Mouse (Mus musculus): Measurements from ENCODE around the gene Tmem182. TPM values are rescaled to one million over a fixed set of nuclear protein-coding genes. Genes with fewer than 3 reads are reported as not detected.

Tmem182 gene
- polyA plus RNA-seq, 1 experiment from 2014 or later = 0.11 TPM

DNA sequence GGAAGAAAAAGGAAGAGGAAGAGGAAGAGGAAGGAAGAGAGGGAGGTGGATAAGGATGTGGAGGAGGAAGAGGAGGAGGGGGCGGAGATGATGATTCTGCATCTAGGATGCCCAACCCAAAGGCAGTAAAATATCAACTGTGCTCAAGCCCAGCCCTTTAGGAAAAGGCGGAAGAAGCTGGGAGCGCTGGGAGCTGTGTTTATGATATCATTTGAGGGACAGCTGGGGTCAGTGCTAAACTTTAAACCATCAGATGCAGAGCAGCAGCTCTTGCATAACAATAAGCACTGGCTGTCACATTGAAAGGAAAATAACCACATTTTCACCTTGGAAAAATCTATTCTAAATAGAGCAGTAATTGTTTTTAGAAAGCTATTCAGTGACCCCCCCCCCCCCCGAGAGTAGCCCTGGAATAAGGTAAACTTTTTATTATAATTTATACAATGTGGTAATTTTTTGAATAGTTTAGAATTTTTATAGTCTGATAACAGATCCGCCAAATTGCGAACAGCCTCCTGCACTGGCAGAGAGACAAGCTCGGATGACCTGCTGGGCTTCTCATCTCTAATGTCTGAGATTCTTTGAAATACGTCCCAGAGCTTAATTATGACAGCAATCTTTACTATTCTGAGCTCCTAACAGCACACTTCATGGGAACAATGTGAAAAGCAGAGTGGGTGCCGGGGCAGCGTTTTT lies 68.5 kb downstream of the Tmem182 start:
- no peak for ATAC-seq
- no peaks in the 10 kb centered on the region for H3K36me3 ChIP-seq (ENCODE audit: control insufficient read depth, insufficient read depth, low read length)
- no peaks in the 10 kb centered on the region for H3K9me3 ChIP-seq (ENCODE audit: control insufficient read depth, low read length)
- 51% methylated on average over 10 of the region's 10 CpGs for WGBS
- no peak overlapping the region for H3K4me3 ChIP-seq (ENCODE audit: low read length)
- H3K27me3 ChIP-seq (replicated peaks; ENCODE audit: control insufficient read depth, insufficient read depth, low read length) = no peaks in the 10 kb centered on the region
- H3K27ac ChIP-seq (ENCODE audit: low read depth, low read length) = no peak overlapping the region
- H3K4me2 ChIP-seq (ENCODE audit: low read length) = peak overlapping the region; percentile 30; the same call in 1 of the 2 replicates
- H3K4me1 ChIP-seq (ENCODE audit: control insufficient read depth, insufficient read depth, low read depth, low read length) = no peaks in the 10 kb centered on the region
- H3K9ac ChIP-seq (ENCODE audit: low read depth, low read length) = no peak overlapping the region

DNA sequence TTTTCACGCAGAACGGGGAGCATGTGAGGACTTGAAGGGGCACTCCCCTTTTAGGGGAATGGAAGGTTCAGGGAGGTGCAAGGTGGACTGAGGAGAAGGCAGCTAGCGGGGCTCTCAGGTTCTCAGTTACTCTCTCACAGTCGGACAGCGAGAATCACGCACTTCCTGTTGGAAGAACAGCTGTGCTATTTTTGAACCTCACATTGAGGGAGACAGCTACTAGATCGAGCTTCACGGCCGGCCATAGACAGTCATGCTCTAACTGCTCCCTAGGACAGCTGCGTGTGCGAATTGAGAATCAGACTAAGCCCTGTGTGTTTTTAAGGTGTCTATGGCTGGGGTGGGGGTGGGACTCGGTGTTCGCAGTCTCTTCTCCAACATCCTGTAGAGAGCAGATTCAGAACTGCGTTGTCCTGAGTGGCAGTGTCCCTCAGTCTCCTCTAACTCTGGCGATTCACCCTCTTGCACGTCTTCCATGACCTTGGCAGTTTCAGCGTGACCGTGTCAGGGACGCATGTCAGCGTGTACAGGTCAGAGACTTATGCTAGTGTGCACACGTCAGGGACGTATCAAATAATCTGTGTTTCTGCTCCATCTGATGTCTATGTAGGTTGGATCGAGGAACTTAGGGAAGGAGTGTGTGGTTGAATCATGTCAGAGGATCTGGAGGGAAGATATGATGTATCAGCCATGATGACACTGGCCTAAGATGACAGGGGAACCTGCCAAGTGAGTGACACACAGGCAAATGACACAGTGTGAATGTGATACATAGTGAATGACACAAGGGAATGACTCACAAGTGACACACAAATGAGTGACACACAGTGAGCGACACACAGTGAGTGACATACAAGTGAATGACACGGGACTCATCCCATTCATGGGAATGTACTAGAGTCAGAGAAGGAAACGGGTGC lies 69.3 kb downstream of the Tmem182 start:
- 84% methylated on average over 26 of the region's 26 CpGs for WGBS
- Histone ChIP-seq H3K9ac (ENCODE audit: low read depth, low read length) (no peak overlapping the region), H3K27me3 (replicated peaks; ENCODE audit: control insufficient read depth, insufficient read depth, low read length) (no peaks in the 10 kb centered on the region), H3K4me2 (ENCODE audit: low read length) (peak overlapping the region; percentile 30; the same call in 1 of the 2 replicates), H3K4me3 (ENCODE audit: low read length) (no peak overlapping the region), H3K36me3 (ENCODE audit: control insufficient read depth, insufficient read depth, low read length) (no peaks in the 10 kb centered on the region), H3K9me3 (ENCODE audit: control insufficient read depth, low read length) (no peaks in the 10 kb centered on the region), H3K27ac (ENCODE audit: low read depth, low read length) (no peak overlapping the region), H3K4me1 (ENCODE audit: control insufficient read depth, insufficient read depth, low read depth, low read length) (no peaks in the 10 kb centered on the region)
- ATAC-seq = no peak

DNA sequence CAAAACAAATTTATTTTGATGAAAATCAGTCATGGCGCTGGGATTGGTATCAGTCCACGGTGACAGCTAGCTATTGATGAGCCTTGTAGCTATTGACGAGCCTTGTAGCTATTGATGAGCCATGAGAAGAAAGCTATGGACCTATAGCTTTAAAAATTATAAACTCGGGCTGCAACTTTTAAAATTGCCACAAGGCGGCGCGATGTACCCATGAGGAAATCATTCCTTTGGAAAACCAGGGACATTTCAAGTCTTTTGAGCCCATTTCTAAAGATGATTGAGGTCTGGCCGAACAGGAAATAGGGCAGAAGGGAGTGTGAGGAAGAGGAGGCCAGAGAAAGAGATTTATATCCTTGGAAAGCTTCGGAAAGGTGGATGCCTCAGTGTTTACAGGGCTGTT lies 73.7 kb downstream of the Tmem182 start:
- Histone ChIP-seq H3K9me3 (ENCODE audit: control insufficient read depth, low read length) (no peaks in the 10 kb centered on the region), H3K36me3 (ENCODE audit: control insufficient read depth, insufficient read depth, low read length) (no peaks in the 10 kb centered on the region), H3K27ac (ENCODE audit: low read depth, low read length) (no peak overlapping the region), H3K4me3 (ENCODE audit: low read length) (no peak overlapping the region), H3K4me2 (ENCODE audit: low read length) (no peak overlapping the region), H3K27me3 (replicated peaks; ENCODE audit: control insufficient read depth, insufficient read depth, low read length) (no peaks in the 10 kb centered on the region), H3K4me1 (ENCODE audit: control insufficient read depth, insufficient read depth, low read depth, low read length) (no peaks in the 10 kb centered on the region), H3K9ac (ENCODE audit: low read depth, low read length) (no peak overlapping the region)
- ATAC-seq = peak; percentile 21; the same call in 1 of the 2 replicates
- 16% methylated on average over 9 of the region's 9 CpGs for WGBS

DNA sequence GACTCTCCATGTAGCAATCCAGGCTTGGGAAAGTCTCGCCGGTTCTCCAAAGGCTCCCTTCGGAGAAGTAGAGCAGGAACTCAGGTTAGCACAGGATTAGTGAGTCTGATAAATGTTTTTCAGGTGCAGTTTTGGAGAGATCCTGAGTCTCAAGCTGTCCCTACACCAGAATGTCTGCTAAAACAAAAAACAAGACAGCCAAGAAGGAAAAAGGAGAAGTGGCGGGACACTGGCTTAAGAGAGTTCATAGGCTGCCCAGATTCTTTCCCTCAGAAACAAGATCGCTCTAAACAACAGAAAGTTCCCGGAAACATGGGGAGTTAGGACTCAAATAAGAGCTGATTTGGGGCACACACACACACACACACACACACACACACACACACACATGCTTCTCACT lies 74.1 kb downstream of the Tmem182 start:
- H3K4me1 ChIP-seq (ENCODE audit: control insufficient read depth, insufficient read depth, low read depth, low read length) = no peaks in the 10 kb centered on the region
- H3K27ac ChIP-seq (ENCODE audit: low read depth, low read length) = no peak overlapping the region
- H3K4me3 ChIP-seq (ENCODE audit: low read length) = no peak overlapping the region
- no peaks in the 10 kb centered on the region for H3K9me3 ChIP-seq (ENCODE audit: control insufficient read depth, low read length)
- WGBS = 72% methylated on average over 6 of the region's 6 CpGs
- no peak for ATAC-seq
- H3K36me3 ChIP-seq (ENCODE audit: control insufficient read depth, insufficient read depth, low read length) = no peaks in the 10 kb centered on the region
- no peaks in the 10 kb centered on the region for H3K27me3 ChIP-seq (replicated peaks; ENCODE audit: control insufficient read depth, insufficient read depth, low read length)
- H3K4me2 ChIP-seq (ENCODE audit: low read length) = no peak overlapping the region
- H3K9ac ChIP-seq (ENCODE audit: low read depth, low read length) = no peak overlapping the region

DNA sequence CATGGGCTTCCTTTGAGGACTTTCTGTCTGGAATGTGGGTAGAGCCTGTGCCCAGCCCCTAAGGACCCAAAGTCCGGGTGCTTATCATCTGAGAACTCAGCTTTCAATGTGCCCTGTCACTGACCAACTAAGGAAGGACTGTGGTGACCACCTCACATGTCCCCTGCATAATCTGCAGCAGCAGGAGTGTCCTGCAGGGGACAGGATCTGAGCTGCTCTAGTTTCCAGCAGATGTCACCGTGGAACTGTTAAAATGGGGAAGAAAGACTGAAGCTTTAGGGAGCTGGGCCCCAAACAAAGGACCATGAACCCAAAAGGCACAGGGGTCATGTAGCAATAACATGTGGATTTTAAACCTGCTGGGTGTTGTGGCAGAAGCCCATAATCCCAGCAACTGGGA lies 75.1 kb downstream of the Tmem182 start:
- H3K27me3 ChIP-seq (replicated peaks; ENCODE audit: control insufficient read depth, insufficient read depth, low read length) = no peaks in the 10 kb centered on the region
- H3K4me2 ChIP-seq (ENCODE audit: low read length) = no peak overlapping the region
- H3K27ac ChIP-seq (ENCODE audit: low read depth, low read length) = no peak overlapping the region
- no peak for ATAC-seq
- 37% methylated on average over 2 of the region's 2 CpGs for WGBS
- no peak overlapping the region for H3K4me3 ChIP-seq (ENCODE audit: low read length)
- H3K4me1 ChIP-seq (ENCODE audit: control insufficient read depth, insufficient read depth, low read depth, low read length) = no peaks in the 10 kb centered on the region
- H3K36me3 ChIP-seq (ENCODE audit: control insufficient read depth, insufficient read depth, low read length) = no peaks in the 10 kb centered on the region
- no peak overlapping the region for H3K9ac ChIP-seq (ENCODE audit: low read depth, low read length)
- H3K9me3 ChIP-seq (ENCODE audit: control insufficient read depth, low read length) = no peaks in the 10 kb centered on the region

DNA sequence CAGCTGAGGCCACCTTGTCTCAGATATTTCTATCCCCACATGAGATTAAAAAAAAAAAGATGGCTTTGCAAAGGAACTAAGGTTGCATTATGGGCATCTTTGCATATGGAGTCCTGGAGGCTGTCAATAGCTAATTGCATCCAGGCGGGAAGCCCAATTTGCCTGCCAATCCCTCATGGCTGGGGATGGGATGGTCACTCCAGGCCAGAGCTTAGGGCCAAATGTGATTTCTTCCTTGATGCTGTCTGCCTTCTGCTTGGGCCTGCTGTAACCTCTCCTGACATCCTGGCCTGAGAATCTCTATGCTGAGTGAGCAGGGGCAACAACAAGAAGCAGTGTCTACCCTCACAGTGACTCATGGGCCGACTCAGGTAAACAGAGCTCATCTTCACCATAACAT lies 78.5 kb downstream of the Tmem182 start:
- H3K27me3 ChIP-seq (replicated peaks; ENCODE audit: control insufficient read depth, insufficient read depth, low read length) = no peaks in the 10 kb centered on the region
- ATAC-seq = no peak
- no peak overlapping the region for H3K4me2 ChIP-seq (ENCODE audit: low read length)
- no peaks in the 10 kb centered on the region for H3K4me1 ChIP-seq (ENCODE audit: control insufficient read depth, insufficient read depth, low read depth, low read length)
- 86% methylated on average over 2 of the region's 2 CpGs for WGBS
- H3K4me3 ChIP-seq (ENCODE audit: low read length) = no peak overlapping the region
- no peak overlapping the region for H3K9ac ChIP-seq (ENCODE audit: low read depth, low read length)
- H3K36me3 ChIP-seq (ENCODE audit: control insufficient read depth, insufficient read depth, low read length) = no peaks in the 10 kb centered on the region
- H3K9me3 ChIP-seq (ENCODE audit: control insufficient read depth, low read length) = no peaks in the 10 kb centered on the region
- H3K27ac ChIP-seq (ENCODE audit: low read depth, low read length) = no peak overlapping the region

DNA sequence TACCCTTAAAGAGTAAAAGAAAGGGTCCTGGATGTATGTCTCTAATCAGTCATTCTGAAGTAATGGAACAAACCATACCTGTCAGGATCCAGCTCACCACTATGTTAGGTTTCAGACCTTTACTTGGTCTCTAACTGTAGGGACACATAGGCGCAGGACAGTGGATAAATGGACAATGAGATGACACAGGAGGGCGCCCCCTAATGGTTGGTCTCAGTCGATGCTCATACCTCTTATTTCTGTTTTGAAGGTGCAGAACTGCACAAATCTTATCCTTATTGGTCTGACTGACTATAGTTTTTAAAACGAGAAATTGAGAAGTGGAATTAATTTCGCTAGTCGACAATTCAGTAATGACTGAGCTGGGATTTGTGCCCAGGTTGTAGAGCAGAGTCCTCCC lies 79.5 kb downstream of the Tmem182 start:
- Histone ChIP-seq H3K27ac (ENCODE audit: low read depth, low read length) (no peak overlapping the region), H3K4me3 (ENCODE audit: low read length) (no peak overlapping the region), H3K4me1 (ENCODE audit: control insufficient read depth, insufficient read depth, low read depth, low read length) (no peaks in the 10 kb centered on the region), H3K36me3 (ENCODE audit: control insufficient read depth, insufficient read depth, low read length) (no peaks in the 10 kb centered on the region), H3K9ac (ENCODE audit: low read depth, low read length) (no peak overlapping the region), H3K27me3 (replicated peaks; ENCODE audit: control insufficient read depth, insufficient read depth, low read length) (no peaks in the 10 kb centered on the region), H3K9me3 (ENCODE audit: control insufficient read depth, low read length) (no peaks in the 10 kb centered on the region), H3K4me2 (ENCODE audit: low read length) (no peak overlapping the region)
- 74% methylated on average over 6 of the region's 6 CpGs for WGBS
- no peak for ATAC-seq

DNA sequence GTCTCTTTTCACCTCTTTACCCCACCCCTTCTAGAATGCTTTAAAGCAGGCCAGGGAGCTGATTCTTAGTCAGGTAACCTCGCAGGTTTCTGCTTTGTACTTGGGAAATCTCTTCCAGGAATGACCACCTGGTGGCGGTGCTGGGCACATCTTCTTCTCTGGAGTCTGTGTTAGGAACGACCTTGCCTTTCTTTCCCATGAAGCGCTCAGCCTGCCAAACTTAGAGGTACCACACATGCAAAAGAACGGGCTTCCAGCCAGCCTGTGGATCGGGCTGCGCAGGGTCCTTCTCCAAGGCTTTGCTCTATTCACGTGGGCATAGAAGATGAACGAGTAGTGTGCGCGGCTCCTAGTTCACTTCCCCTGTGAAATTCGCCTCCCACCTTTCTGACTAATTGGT lies 82.3 kb downstream of the Tmem182 start:
- no peak overlapping the region for H3K9ac ChIP-seq (ENCODE audit: low read depth, low read length)

DNA sequence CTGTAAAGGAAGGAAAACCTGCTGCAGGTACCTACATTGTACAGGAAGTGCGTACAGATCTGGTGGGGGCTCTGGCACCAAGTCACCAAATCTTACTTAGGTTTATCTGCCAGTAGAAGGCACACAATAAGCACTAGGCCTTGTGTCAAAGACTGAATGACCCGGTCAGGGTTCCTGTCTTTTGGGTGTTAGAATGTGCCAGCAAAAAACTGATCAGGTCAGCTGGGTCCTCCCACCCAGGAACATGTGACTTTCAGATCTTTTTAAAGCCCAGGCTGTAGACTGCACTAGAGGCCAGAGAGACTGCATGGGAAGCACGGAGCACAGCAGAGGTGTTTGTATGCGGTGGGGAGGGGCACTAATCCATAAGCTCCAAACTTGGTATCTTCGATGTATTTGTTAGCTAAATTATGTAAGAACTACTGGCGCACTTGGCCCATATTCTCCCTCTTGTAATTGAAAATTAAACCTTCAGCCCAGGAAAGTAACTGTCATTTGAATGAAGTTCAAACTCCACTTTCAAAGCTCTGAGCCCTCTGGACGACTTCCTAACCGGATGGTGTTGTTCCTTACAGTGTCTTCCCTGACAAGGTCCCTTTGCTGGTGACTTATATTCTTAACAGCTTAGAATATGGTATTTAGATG lies 83.1 kb downstream of the Tmem182 start:
- Histone ChIP-seq H3K36me3 (ENCODE audit: control insufficient read depth, insufficient read depth, low read length) (no peaks in the 10 kb centered on the region), H3K4me3 (ENCODE audit: low read length) (no peak overlapping the region), H3K27me3 (replicated peaks; ENCODE audit: control insufficient read depth, insufficient read depth, low read length) (no peaks in the 10 kb centered on the region), H3K27ac (ENCODE audit: low read depth, low read length) (no peak overlapping the region), H3K4me1 (ENCODE audit: control insufficient read depth, insufficient read depth, low read depth, low read length) (no peaks in the 10 kb centered on the region), H3K4me2 (ENCODE audit: low read length) (no peak overlapping the region), H3K9ac (ENCODE audit: low read depth, low read length) (no peak overlapping the region), H3K9me3 (ENCODE audit: control insufficient read depth, low read length) (no peaks in the 10 kb centered on the region)
- no peak for ATAC-seq
- WGBS = 89% methylated on average over 8 of the region's 8 CpGs

More for the DNA sequence above, 82.3 kb downstream of the Tmem182 start:
- Histone ChIP-seq H3K4me3 (ENCODE audit: low read length) (no peak overlapping the region), H3K4me2 (ENCODE audit: low read length) (peak overlapping the region; percentile 34), H3K36me3 (ENCODE audit: control insufficient read depth, insufficient read depth, low read length) (no peaks in the 10 kb centered on the region), H3K9me3 (ENCODE audit: control insufficient read depth, low read length) (no peaks in the 10 kb centered on the region), H3K4me1 (ENCODE audit: control insufficient read depth, insufficient read depth, low read depth, low read length) (no peaks in the 10 kb centered on the region), H3K27me3 (replicated peaks; ENCODE audit: control insufficient read depth, insufficient read depth, low read length) (no peaks in the 10 kb centered on the region), H3K27ac (ENCODE audit: low read depth, low read length) (no peak overlapping the region)
- peak; percentile 80 for ATAC-seq
- 33% methylated on average over 12 of the region's 12 CpGs for WGBS

Data from hindbrain, embryonic 16.5 days (tissue).